Mouse (Mus musculus) splenic B cell, adult 2 months (primary cell): Measurements from ENCODE around the gene Tspo.

Experiments
- DNase-seq: peaks from one replicate; pipeline ENCODE4 v3.0.0-alpha.2; 2011; ENCODE audit warnings: low read depth, low spot score
- H3K27me3 ChIP-seq: 2 replicates; pipeline ENCODE4 v1.6.1; 2012; ENCODE audit warnings: mild to moderate bottlenecking, low read length, moderate library complexity, mixed read lengths; ENCODE audit not compliant: control insufficient read depth, poor library complexity, insufficient read depth, severe bottlenecking
- H3K36me3 ChIP-seq: 2 replicates; pipeline ENCODE4 v1.6.1; 2012; ENCODE audit warnings: mild to moderate bottlenecking, low read length, moderate library complexity, mixed read lengths; ENCODE audit not compliant: control insufficient read depth, poor library complexity, insufficient read depth, severe bottlenecking

Tspo gene

DNA sequence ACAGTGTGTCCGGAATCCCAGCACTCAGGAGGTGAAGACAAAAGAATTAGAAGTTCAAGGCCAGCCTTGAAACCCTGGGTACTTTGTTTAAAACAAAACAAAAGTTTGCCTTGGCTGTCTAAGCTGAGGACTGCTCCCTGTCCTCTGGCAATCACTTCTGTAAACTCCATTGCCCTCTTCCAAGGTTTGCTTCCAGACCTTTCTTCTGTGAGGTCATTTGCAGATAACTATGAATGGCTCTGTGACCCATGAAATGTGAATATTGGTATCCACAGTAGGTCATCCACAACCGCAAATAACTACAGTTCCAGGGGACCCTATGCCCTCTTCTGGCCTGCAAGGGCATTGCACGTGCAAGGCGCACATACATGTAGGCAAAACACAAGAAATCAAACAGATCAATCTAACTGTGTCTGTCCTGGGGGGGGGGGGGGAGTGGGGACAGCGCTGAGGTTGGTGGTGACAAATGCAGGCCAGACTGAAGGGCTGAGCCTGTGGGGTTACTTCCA lies 31.4 kb upstream of the Tspo start:
- no peaks in the 10 kb centered on the region for H3K27me3 ChIP-seq
- no peak for DNase-seq
- H3K36me3 ChIP-seq = no peaks in the 10 kb centered on the region

DNA sequence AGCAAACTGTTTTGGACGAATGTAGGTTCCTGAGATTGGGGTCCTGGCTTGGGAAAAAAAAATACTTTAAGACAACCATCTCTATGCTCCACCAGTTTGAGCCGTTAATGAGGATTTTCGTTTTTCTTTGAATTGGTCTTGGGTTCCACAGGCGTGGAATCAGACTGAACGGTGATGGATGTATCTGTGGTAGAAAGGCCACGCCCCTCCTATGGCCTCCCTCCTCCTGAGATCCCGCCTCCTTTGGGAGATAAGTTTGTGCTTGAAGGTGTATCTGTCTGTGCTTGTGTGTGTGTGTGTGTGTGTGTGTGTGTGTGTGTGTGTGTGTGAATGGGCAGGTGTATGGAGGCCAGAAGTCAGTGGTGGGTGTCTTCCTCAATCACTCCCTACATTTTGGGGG lies 30.8 kb upstream of the Tspo start:
- no peaks in the 10 kb centered on the region for H3K36me3 ChIP-seq
- no peak for DNase-seq
- H3K27me3 ChIP-seq = no peaks in the 10 kb centered on the region

DNA sequence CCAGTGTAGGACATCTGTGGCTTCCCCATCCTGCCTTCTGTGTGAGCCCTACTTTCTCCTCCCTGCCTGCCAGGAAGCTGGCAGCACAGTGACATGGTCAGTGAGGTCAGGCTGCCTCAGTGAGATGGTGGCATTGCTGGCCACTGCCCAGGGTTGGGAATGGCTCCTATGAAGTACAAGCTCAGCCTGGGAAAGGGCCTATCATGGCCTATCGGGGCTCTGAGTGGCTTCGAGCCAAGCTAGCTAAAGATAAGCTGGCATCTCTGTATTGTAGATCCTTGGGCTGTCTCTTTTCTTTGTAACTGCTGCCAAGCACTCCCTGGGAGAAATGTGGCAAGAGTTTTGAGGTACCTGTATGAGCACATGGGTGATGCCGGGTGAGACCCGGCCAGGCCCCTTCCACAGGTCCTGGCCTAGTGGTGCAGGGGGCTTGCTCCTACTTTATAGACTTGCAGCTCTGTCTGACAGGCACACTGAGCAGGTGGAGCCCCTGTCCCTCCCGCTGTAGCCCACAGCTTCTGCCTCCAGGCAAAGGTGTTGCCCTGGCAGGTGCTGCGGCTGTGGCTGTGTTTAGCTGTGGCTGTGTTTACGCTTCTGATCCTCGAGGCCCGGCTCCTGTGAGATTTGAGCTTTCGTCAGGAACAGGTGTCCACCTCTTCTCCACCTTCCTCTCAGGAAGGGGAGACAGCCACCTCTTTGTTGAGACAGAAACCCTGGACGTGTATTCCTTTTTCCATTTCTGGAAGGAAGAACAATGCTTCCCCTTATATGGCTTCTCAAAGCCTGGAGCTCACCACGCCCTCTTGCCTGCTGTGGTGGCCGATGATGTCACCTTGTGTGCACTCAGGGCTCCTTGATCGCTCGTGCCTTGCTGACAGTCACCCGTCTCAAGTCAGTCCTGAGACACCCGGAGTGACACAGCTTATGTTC lies 28.2 kb upstream of the Tspo start:
- no peak for DNase-seq
- Histone ChIP-seq H3K36me3 (no peaks in the 10 kb centered on the region), H3K27me3 (no peaks in the 10 kb centered on the region)

DNA sequence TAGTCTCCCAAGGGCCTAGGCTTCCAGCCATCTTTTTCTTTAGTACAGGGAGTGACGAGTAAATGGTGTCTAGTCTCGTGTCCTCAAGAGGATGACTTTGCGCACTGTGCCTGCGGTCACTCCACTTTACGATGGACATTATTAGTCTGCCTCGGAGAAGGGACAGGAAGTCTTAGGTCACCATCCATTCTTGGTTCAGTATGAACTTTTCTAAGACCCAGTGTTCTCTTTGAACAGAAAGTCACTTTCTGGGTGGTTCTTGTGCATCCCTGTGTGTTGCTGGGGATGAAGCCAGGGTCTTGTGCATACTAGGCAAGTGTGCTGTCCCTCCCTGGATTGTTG lies 27.5 kb upstream of the Tspo start:
- no peak for DNase-seq
- Histone ChIP-seq H3K27me3 (no peaks in the 10 kb centered on the region), H3K36me3 (no peaks in the 10 kb centered on the region)

DNA sequence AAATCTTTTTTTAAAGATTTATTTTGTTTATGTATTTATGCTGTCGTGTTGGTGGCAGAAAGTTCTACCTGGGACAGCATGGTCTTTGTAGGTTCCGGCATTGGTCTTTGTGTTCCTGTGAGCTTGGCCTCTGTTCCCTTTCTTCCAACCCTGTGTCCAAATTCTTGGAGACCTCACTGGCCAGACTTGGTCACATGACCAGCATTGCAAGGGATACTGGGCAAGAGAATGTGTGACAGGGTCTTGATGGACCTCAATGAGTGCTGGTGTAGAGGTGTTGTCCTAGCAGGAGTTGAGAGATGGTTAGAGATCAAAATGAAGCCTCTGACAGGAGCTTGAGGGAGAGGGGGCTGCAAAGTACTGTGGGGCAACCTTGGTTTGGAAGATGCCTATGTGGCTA lies 24.5 kb upstream of the Tspo start:
- no peak for DNase-seq
- H3K36me3 ChIP-seq = no peaks in the 10 kb centered on the region
- no peaks in the 10 kb centered on the region for H3K27me3 ChIP-seq

DNA sequence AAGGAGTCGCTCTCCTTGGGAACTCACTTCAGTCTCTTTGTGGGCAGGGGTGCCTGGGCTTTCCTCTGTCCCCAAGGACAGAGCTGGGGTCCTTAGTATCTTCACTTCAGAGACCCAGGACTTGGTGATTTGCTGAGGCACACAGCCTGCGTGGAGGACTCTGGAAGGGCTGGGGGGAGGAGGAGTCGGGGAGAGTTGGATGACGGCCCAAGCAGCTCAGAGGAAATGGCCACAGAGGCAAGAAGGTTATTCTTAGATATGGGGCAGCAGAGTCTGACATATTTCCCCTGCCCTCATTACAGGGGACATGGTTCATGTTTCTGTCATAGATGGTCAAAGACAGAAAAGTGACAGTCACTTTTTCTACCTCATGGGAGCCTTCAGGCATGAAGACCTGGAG lies 23.5 kb upstream of the Tspo start:
- no peaks in the 10 kb centered on the region for H3K36me3 ChIP-seq
- no peak for DNase-seq
- H3K27me3 ChIP-seq = no peaks in the 10 kb centered on the region

DNA sequence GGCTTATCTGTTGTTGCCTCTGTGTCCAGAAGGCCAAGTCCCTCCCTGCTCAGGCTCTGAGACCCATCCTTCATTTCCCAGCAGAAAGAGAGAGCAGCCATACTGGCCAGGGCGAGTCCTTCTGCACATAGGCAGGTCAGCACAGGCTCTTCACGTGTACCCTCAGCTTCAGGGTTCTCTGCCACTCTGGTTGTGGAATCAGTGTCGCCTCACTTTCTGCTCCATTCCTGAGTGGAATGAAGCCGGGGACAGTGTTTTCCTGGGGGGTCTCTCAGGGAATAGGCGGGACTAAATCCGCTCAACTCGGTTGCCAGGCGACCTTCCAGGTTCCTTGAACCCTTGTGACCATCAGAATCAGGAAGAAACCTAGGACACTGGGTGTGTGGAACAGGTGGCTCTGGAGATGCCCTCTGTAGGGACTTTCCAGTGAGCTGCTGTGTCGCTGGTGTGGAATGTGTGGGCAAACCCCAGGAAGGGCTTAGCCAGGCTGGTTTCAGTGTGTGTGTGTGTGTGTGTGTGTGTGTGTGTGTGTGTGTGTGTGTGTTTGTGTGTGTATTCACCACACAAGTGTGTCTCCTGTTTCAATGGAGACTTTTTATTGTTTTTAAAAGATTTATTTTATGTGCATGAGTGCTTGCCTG lies 21.6 kb upstream of the Tspo start:
- no peaks in the 10 kb centered on the region for H3K27me3 ChIP-seq
- H3K36me3 ChIP-seq = no peaks in the 10 kb centered on the region
- DNase-seq = no peak

DNA sequence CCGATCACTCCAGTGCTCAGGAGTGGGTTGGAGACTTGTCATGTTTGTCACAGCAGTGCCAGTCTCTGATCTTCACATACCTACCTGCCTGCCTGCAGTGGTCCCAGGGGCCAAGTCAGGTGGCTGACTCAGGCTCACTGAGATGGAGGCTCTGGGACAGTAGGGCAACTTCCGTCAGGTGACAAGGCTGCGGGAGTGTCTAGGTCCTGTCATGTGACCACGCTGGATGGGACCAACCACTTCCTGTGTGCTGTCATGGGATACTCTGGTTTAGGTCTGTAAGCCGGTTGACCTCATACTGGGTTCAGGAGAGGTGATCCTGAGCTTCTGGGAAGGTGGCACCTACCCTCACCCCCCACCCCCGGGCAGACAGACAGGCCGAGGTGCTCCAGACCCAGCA lies 17.4 kb upstream of the Tspo start:
- DNase-seq = no peak
- no peaks in the 10 kb centered on the region for H3K27me3 ChIP-seq
- H3K36me3 ChIP-seq = peaks cover 2% of the 10 kb centered on the region; the same call in 1 of the 2 replicates

DNA sequence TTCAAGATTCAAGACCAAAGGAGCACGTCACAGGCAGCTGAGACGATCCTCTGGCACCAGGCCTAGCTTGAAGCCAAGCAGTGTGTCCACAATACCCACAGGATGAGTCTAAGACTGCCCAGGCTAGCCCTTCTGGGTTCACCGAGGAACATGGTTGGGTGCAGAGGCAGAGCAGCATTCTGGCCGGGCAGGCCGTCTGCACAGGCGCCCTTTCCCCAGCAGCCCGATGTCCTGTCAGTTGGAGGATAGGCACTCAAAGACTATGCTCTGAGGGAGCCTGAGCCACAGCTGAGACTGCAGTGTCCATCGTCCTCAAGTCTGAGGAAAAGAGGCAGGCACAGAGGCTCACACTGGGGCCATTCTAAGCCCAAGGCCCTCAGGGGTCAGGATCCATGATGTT lies 16.2 kb upstream of the Tspo start:
- no peak for DNase-seq
- Histone ChIP-seq H3K27me3 (no peaks in the 10 kb centered on the region), H3K36me3 (peaks cover 2% of the 10 kb centered on the region; the same call in 1 of the 2 replicates)

DNA sequence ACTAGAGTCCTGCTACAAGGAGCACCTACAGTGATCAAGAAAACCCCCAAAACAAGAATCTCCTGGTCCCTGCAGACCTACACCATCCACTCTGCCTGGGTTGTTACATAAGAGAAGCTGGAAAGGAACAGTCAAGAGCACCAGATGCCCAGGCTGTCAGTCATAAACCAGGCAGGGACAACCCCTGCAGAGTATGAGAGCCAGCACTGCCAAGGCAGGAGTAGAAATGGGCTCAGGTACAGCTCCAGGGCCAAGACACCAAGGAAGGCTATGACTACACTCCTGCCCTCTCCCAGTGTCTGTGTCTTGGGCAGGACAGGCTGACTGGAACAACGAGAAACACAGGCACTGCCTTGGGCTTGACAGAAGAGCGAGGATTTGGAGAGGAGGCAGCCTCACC lies 13.3 kb upstream of the Tspo start:
- Histone ChIP-seq H3K27me3 (no peaks in the 10 kb centered on the region), H3K36me3 (peaks cover 2% of the 10 kb centered on the region; the same call in 1 of the 2 replicates)
- no peak for DNase-seq

DNA sequence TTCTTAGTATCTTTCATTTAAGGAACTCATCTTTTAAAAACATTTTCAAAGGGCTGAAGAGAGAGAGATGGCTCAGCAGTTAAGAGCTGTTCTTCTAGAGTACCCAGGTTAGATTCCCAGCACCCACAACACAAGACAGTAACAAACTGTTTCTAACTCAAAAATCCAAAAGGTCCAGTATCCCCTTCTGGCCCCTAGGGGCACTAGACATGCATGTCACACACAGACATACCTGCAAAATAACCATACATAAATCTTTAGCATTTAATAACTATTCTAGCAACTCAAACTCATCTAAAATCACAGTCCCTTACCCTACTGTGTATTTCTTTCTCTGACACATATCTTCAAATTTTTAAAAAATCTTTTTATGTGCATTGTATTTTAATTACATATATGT lies 9.6 kb upstream of the Tspo start:
- Histone ChIP-seq H3K27me3 (no peaks in the 10 kb centered on the region), H3K36me3 (no peaks in the 10 kb centered on the region)
- peak; percentile 47 for DNase-seq

DNA sequence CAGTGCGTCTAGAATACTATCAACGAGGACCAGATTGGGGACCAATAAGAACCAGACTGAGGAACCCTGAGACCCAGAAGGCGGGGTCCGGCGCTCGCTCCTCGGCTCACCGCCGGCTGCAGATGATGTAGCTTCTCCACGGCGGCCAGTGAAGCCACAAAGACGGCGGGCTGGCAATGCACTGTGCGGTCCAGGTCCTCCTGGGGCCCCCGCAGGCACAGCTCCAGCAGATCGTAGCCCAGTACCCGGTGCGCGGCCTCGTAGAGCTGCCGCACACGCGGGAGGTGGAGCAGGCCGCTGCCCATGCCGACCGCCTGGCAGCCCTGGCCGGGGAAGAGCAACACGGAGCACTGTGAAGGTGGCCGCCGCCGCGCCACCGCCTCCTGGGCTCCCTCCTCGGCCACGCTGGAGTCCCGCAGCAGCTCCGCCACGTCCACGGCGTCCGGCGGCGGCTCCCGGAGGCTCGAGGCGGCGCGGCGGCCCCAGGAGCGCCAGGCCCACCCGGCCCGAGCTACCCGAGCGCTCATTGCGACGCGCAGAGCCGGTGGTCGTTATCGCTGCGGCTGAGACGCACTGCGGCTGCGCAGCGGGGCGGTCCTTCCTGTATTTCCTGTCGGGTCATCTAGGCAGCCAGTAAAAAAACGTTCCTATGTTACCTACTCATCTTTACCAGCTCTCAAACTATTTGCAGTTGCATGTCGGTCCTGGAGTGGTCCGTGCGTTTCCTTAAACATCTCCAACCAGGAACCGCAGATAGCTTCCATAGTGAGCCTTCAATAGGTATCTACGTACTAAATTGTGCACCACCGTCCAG lies 8.0 kb upstream of the Tspo start:
- peak; percentile 90 for DNase-seq
- Histone ChIP-seq H3K27me3 (no peaks in the 10 kb centered on the region), H3K36me3 (no peaks in the 10 kb centered on the region)

DNA sequence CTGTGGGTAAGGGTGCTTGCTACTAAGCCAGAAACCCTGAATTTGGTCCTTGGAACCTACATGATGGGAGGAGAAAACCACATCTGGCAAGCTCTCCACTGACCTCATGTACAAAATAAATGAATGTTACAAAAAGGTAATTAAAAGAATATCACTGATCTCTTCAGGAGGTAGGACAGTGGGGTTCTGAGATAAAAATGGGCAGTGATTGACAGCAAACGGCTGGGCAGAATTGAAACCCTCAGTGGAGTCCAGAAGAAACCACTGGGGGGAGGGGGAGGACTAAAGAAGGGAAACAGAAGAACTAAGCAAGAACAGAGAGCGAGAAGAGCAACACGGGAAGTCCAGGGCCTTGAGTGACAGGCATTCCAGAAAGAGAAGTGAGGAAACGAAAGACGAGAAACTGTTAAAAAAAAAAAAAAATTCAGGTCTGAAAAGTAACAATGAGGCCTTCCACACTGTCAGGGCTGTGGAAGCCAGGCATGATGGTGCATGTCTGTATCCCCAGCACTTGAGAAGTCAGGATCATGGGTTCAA lies 2.4 kb upstream of the Tspo start:
- DNase-seq = peak; percentile 13
- Histone ChIP-seq H3K36me3 (no peaks in the 10 kb centered on the region), H3K27me3 (no peaks in the 10 kb centered on the region)

DNA sequence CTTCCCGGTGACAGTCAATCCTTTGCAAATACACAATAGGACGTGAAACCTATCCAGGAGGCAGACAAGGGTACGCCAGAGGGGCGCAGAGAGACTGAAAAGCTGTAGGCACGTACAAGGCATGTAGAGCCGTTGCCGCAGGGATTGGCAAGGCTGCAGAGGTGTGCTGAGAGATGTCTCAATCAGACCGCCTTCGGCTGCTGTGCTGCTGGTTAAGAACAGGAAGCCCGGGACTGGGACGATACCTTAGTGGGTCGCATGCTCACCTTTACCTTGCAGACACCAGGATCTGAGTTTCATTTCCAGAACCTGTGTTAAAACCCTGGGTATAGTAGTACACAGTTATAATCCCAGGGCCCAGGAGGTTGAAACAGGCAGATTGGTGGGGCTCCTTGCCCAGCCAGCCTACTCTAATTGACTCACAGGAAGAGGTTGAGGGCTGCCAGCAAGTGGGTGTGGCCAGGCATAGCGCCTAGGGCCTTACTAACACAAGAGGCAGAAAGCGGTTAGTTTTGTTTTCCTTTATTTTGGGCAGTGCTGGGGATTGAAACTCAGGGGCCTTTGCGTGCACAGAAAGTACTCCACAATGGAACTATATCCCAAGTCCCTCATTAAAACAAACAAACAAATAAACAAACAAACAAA lies 644 bp upstream of the Tspo start:
- no peaks in the 10 kb centered on the region for H3K36me3 ChIP-seq
- peak; percentile 73 for DNase-seq
- no peaks in the 10 kb centered on the region for H3K27me3 ChIP-seq
